Mouse (Mus musculus): ENCODE measurements around the gene Cela1.

DNA sequence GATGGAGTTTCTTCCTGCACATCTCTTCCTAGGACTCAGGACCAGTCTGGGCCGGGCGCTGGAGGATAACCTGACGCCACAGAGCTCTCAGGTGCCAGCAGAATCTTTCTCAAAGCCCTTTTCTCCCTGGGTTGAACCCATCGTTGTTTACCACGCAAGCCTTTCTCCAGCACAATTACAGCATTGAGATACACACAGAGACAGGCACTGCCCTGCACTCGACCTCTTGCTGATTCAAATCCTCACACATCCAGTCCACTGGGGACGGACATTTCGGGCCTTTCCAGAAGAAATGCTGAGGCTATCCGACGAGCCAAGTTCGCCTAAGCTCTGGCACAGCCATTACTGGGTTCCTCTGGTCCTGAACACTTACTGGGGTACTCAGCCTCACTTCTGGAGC is 39.0 kb upstream of the Cela1 start:
- TF ChIP-seq CTCF (IDR thresholded peaks at IDR 0.05; ENCODE audit: extremely low read depth, insufficient read depth, low read length): no peak
- TF ChIP-seq POLR2A (IDR thresholded peaks at IDR 0.05; ENCODE audit: extremely low read depth, insufficient read depth, low read length): no peak
